Mouse (Mus musculus) ES-E14 (cell line): ENCODE results near the gene Grk6. TPM values are rescaled to one million over a fixed set of nuclear protein-coding genes. Genes with fewer than 3 reads are reported as not detected.

Experiments used
- DNase-seq: peaks from one replicate; pipeline ENCODE4 v3.0.0-alpha.2; 2013; ENCODE audit warnings: low read depth, low spot score
- H3K27ac ChIP-seq: 2 replicates; pipeline ENCODE4 v1.5.1; 2012; ENCODE audit warnings: low read depth, mild to moderate bottlenecking, low read length, moderate library complexity, mixed read lengths; ENCODE audit not compliant: poor library complexity, insufficient read depth, severe bottlenecking
- H3K36me3 ChIP-seq: 2 replicates; pipeline ENCODE4 v1.6.1; 2012; ENCODE audit warnings: mild to moderate bottlenecking, low read length, moderate library complexity, mixed read lengths; ENCODE audit not compliant: control insufficient read depth, poor library complexity, insufficient read depth, severe bottlenecking
- H3K4me1 ChIP-seq, 2 experiments: fragments of 150-350 bp in 1 of 2; sonication (generic) in 1 of 2; 2 replicates each; pipeline ENCODE4 v1.6.1; 2012; ENCODE audit warnings: low read length in 2 of 2, mild to moderate bottlenecking in 1 of 2, mixed read lengths in 1 of 2; ENCODE audit not compliant: control insufficient read depth in 2 of 2, insufficient read depth in 2 of 2, poor library complexity in 1 of 2
- H3K4me3 ChIP-seq, 2 experiments: fragments of 150-350 bp in 1 of 2; sonication (generic) in 1 of 2; 2 replicates each; pipeline ENCODE4 v1.5.1; 2012; ENCODE audit warnings: low read length in 2 of 2, low read depth in 1 of 2, mild to moderate bottlenecking in 1 of 2, mixed read lengths in 1 of 2; ENCODE audit not compliant: insufficient read depth in 1 of 2, poor library complexity in 1 of 2, severe bottlenecking in 1 of 2
- H3K9ac ChIP-seq: 2 replicates; pipeline ENCODE4 v1.6.1; 2012; ENCODE audit warnings: low read depth, mild to moderate bottlenecking, low read length, mixed read lengths; ENCODE audit not compliant: poor library complexity, insufficient read depth, severe bottlenecking
- H3K9me3 ChIP-seq: fragments of 150-350 bp; sonication (generic); 2 replicates; pipeline ENCODE4 v1.6.1; 2012; ENCODE audit warnings: low read depth, mild to moderate bottlenecking, low read length; ENCODE audit not compliant: control insufficient read depth, insufficient read depth
- CHD2 ChIP-seq: IDR thresholded peaks from 2 replicates; pipeline ENCODE4 v1.6.1; 2014; ENCODE audit warnings: mild to moderate bottlenecking, low read depth, low read length, inconsistent platforms
- HCFC1 ChIP-seq: IDR thresholded peaks from 2 replicates; pipeline ENCODE4 v1.6.1; 2012; ENCODE audit warnings: low read length, inconsistent platforms, borderline replicate concordance; ENCODE audit not compliant: insufficient read depth
- MAFK ChIP-seq: IDR thresholded peaks from 2 replicates; pipeline ENCODE4 v1.6.1; 2014; ENCODE audit warnings: mild to moderate bottlenecking, low read depth, low read length, inconsistent platforms; ENCODE audit not compliant: insufficient read depth
- ZC3H11A ChIP-seq: IDR thresholded peaks from 2 replicates; pipeline ENCODE4 v1.6.1; 2012; ENCODE audit warnings: low read depth, mild to moderate bottlenecking, inconsistent platforms, low read length, borderline replicate concordance
- ZNF384 ChIP-seq: IDR thresholded peaks from 2 replicates; pipeline ENCODE4 v1.6.1; 2012; ENCODE audit warnings: low read depth, low read length, inconsistent platforms
- in situ Hi-C, 2 experiments: fragments of 600-800 bp; cut with MboI; formaldehyde crosslinking; loops; one replicate each; pipeline ENCODE4 v1.15.1; 2025; ENCODE audit warnings: low sequenced_read_pairs in 2 of 2, inconsistent platforms in 1 of 2; ENCODE audit not compliant: unreplicated experiment in 2 of 2
- total RNA-seq: library from RNA; depleted of rRNA; stranded (reverse); fragments of 300-350 nt; gene quantifications from 2 replicates; pipeline ENCODE4 v1.2.3, GENCODE M21; 2012

The Grk6 gene
- total RNA-seq, 1 experiment: 74.7 TPM

DNA sequence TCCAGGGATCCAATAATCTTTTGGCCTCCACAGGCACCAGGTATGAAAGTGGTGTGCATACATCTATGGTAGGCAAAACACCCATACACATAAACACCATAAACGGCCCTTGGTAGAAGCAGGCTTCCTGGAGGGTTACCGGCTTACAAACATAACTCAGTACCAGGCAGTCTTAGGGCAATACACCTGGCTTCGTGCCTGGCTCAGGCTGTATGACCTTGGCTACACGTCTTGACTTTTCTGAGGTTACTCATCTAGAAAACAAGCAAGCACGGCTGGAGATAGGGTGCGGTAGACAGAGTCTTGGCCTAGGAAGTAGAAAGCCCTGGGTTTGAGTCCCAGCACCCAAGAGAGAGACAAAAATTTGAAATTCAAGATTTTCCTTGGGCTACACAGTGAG lies 51.8 kb downstream of the Grk6 start:
- TF ChIP-seq HCFC1 (no peak), ZC3H11A (no peak), CHD2 (no peak), ZNF384 (no peak), MAFK (no peak)
- Histone ChIP-seq H3K27ac (no peak overlapping the region), H3K4me3 (no peak overlapping the region), H3K9ac (no peak overlapping the region), H3K36me3 (peaks cover 20% of the 10 kb centered on the region; the same call in 1 of the 2 replicates), H3K4me1 (peaks cover 1 to 27% of the 10 kb centered on the region in 2 experiments; a peak in 1 of 4 replicates), H3K9me3 (no peaks in the 10 kb centered on the region)
- DNase-seq: no peak
- in situ Hi-C loops: no loop called here

DNA sequence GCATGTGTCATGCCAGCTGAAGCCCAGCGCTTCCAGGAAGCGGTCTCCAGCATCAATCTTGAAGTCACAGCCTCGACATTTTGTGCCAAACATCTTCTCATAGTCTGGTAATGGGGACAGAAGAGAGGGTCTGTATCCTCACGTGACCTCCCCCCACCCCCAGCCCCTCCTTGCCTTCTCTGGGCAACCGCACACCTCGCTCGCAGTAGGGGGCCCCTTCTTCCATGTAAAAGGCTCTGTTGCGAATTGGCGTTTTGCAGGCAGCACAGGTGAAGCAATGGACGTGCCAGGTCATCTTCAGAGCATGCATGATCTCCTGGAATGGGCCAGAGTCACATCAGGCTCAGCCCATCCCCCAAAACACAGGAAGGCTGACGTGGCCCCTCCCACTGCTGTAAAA lies 54.0 kb downstream of the Grk6 start:
- no peak for TF ChIP-seq HCFC1
- TF ChIP-seq ZC3H11A: no peak
- TF ChIP-seq ZNF384: no peak
- no peak for TF ChIP-seq MAFK
- no peak for TF ChIP-seq CHD2
- no peak for DNase-seq
- in situ Hi-C loops: no loop called here
- Histone ChIP-seq H3K4me1 (peaks cover 1 to 27% of the 10 kb centered on the region in 2 experiments; a peak in 1 of 4 replicates), H3K4me3 (no peak overlapping the region), H3K36me3 (peaks cover 34% of the 10 kb centered on the region), H3K27ac (no peak overlapping the region), H3K9ac (no peak overlapping the region), H3K9me3 (no peaks in the 10 kb centered on the region)

- peaks cover 49% of the 10 kb centered on the region for H3K36me3 ChIP-seq
- H3K4me1 ChIP-seq: peaks cover 0 to 20% of the 10 kb centered on the region in 2 experiments; a peak in 1 of 4 replicates
- in situ Hi-C loops: no loop called here
- H3K4me3 ChIP-seq: no peak overlapping the region
- no peak for DNase-seq
- H3K27ac ChIP-seq: no peak overlapping the region
- no peak overlapping the region for H3K9ac ChIP-seq
- TF ChIP-seq CHD2 (no peak), ZNF384 (no peak), MAFK (no peak), HCFC1 (no peak), ZC3H11A (no peak)
- no peaks in the 10 kb centered on the region for H3K9me3 ChIP-seq
Observed at GRCm38 (mm10) chr13:55500575-55500974, 55.7 kb downstream of the Grk6 start.

- in situ Hi-C loops: no loop called here
- peaks cover 0 to 16% of the 10 kb centered on the region in 2 experiments; a peak in 1 of 4 replicates for H3K4me1 ChIP-seq
- H3K4me3 ChIP-seq: no peak overlapping the region
- no peak overlapping the region for H3K9ac ChIP-seq
- TF ChIP-seq ZNF384 (no peak), MAFK (no peak), HCFC1 (no peak), CHD2 (no peak), ZC3H11A (no peak)
- H3K27ac ChIP-seq: no peak overlapping the region
- no peak for DNase-seq
- peaks cover 63% of the 10 kb centered on the region for H3K36me3 ChIP-seq
- H3K9me3 ChIP-seq: no peaks in the 10 kb centered on the region
Observed at GRCm38 (mm10) chr13:55502405-55502804, 57.5 kb downstream of the Grk6 start.

- peaks cover 0 to 12% of the 10 kb centered on the region in 2 experiments; a peak in 1 of 4 replicates for H3K4me1 ChIP-seq
- TF ChIP-seq CHD2 (no peak), ZC3H11A (no peak), ZNF384 (no peak), HCFC1 (no peak), MAFK (no peak)
- H3K27ac ChIP-seq: no peak overlapping the region
- in situ Hi-C loops: no loop called here
- no peak overlapping the region for H3K4me3 ChIP-seq
- peaks cover 63% of the 10 kb centered on the region for H3K36me3 ChIP-seq
- no peaks in the 10 kb centered on the region for H3K9me3 ChIP-seq
- DNase-seq: no peak
- H3K9ac ChIP-seq: no peak overlapping the region
Observed at GRCm38 (mm10) chr13:55504390-55504789, 59.5 kb downstream of the Grk6 start.
